Mouse (Mus musculus): ENCODE data around the gene Nhlrc1.

Gene Nhlrc1

GRCm38 (mm10) chr13:47001590-47001989 lies 13.1 kb downstream of the Nhlrc1 start:
- no peak for DNase-seq (ENCODE audit: low read depth, low spot score)

- no peak for DNase-seq (ENCODE audit: low read depth, low spot score)
Observed at GRCm38 (mm10) chr13:46999498-46999897, 15.2 kb downstream of the Nhlrc1 start.

- DNase-seq (ENCODE audit: low read depth, low spot score): no peak
Observed at GRCm38 (mm10) chr13:46997355-46997754, 17.3 kb downstream of the Nhlrc1 start.

- DNase-seq (ENCODE audit: low read depth, low spot score): no peak
Observed at GRCm38 (mm10) chr13:46993274-46993551, 21.4 kb downstream of the Nhlrc1 start.

GRCm38 (mm10) chr13:46992516-46993273 lies 22.0 kb downstream of the Nhlrc1 start:
- no peak for DNase-seq (ENCODE audit: low read depth, low spot score)

GRCm38 (mm10) chr13:46990376-46991011 lies 24.2 kb downstream of the Nhlrc1 start:
- DNase-seq (ENCODE audit: low read depth, low spot score): no peak

- DNase-seq (ENCODE audit: low read depth, low spot score): no peak
Observed at GRCm38 (mm10) chr13:46987941-46988340, 26.7 kb downstream of the Nhlrc1 start.

- DNase-seq (ENCODE audit: low read depth, low spot score): no peak
Observed at GRCm38 (mm10) chr13:46986208-46986607, 28.4 kb downstream of the Nhlrc1 start.

GRCm38 (mm10) chr13:46983878-46984277 lies 30.8 kb downstream of the Nhlrc1 start:
- peak; percentile 16 for DNase-seq (ENCODE audit: low read depth, low spot score)

GRCm38 (mm10) chr13:46979836-46980490 lies 34.7 kb downstream of the Nhlrc1 start:
- DNase-seq (ENCODE audit: low read depth, low spot score): no peak

- DNase-seq (ENCODE audit: low read depth, low spot score): no peak
Observed at GRCm38 (mm10) chr13:46976532-46976931, 38.1 kb downstream of the Nhlrc1 start.

- DNase-seq (ENCODE audit: low read depth, low spot score): peak; percentile 8
Observed at GRCm38 (mm10) chr13:46975930-46976329, 38.7 kb downstream of the Nhlrc1 start.

- no peak for DNase-seq (ENCODE audit: low read depth, low spot score)
Observed at GRCm38 (mm10) chr13:46975031-46975551, 39.6 kb downstream of the Nhlrc1 start.

GRCm38 (mm10) chr13:46970286-46970945 lies 44.2 kb downstream of the Nhlrc1 start:
- DNase-seq (ENCODE audit: low read depth, low spot score): no peak

GRCm38 (mm10) chr13:46968626-46969025 lies 46.0 kb downstream of the Nhlrc1 start:
- DNase-seq (ENCODE audit: low read depth, low spot score): no peak

- DNase-seq (ENCODE audit: low read depth, low spot score): no peak
Observed at GRCm38 (mm10) chr13:46967308-46967707, 47.3 kb downstream of the Nhlrc1 start.

Measured in CD4-positive helper T cell, adult 2 months (primary cell).